Mouse (Mus musculus) brain, embryonic 14.5 days (tissue): Measurements from ENCODE around the gene Plxdc2. TPM values are rescaled to one million over a fixed set of nuclear protein-coding genes. Genes with fewer than 3 reads are reported as not detected.

Source experiments
- DNase-seq: peaks from one replicate; pipeline ENCODE4 v3.0.0-alpha.2; 2011; ENCODE audit warnings: low read depth
- CTCF ChIP-seq: fragments of 200-500 bp; IDR thresholded peaks from 2 replicates; pipeline ENCODE4 v1.5.1; 2012; ENCODE audit warnings: inconsistent platforms, mild to moderate bottlenecking, moderate library complexity, borderline replicate concordance; ENCODE audit not compliant: insufficient read depth, insufficient read length; ENCODE audit errors: extremely low read depth
- POLR2A ChIP-seq: fragments of 200-500 bp; IDR thresholded peaks from 2 replicates; pipeline ENCODE4 v1.6.1; 2012; ENCODE audit warnings: mild to moderate bottlenecking, inconsistent platforms, borderline replicate concordance; ENCODE audit not compliant: poor library complexity, insufficient read depth, insufficient read length, severe bottlenecking; ENCODE audit errors: extremely low read depth
- polyA plus RNA-seq: library from polyadenylated mRNA; depleted of rRNA; stranded (reverse); fragments of >200 nt; gene quantifications from 2 replicates; pipeline ENCODE4 v1.2.3, GENCODE M21; 2012

Plxdc2 gene
- polyA plus RNA-seq, 1 experiment, result 9.1 TPM

DNA sequence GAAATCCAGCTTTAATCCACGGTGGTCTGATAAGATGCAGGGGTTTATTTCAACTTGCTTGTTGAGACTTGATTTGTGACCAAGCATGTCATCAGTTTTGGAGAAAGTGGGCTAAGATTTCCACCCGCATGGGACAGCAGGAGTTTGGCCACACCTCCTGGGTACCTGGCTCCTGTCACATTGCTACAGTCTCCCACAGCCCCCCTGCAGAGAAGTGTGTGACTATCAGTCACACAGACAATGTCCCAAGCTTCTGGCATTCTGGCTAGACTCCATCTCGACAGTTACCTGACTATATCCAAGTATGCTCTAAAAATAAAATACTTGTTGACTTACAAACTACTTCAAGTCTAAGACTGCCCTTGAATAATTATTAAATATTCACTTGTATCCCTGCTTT, 185.1 kb downstream of the Plxdc2 start:
- TF ChIP-seq CTCF (no peak), POLR2A (no peak)

DNA sequence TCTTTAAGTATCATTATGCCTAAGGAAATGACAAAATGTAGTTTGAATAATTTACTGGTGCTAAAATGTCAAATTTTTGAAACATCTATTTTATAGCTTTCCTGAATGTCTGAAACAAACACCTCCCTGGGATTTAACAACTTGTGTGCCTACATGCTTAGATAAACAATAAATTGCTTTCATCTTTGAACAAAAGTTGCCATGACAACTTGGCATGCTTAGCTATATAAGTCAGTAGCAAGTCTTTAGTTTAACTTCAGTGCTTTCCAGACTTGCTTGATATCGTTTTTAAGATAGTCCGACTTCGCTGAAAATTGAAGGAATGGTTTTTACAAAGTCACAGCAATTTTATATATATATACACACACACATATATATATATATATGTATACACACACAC, 189.1 kb downstream of the Plxdc2 start:
- peak; percentile 70 for DNase-seq
- TF ChIP-seq POLR2A, result no peak

More for the DNA sequence above, 185.1 kb downstream of the Plxdc2 start:
- no peak for DNase-seq

DNA sequence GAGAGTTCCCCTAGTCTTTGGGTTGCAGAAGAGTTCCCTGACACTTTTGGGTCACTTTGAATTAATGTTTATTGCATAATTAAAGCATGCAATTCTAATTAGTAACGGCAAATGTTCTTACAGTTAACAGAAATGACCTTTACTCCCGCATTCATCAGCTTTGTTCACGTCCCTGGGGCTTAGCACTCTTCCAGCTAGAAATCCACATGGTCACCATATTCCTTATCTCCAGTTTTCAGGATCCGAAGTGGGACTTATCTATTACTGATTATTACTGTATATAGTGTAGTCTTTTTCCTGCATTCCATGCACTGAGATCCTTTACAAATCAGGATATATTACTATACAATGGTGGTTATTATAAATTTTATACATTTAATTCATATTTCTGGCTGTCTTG, 203.2 kb downstream of the Plxdc2 start:
- peak; percentile 26 for DNase-seq
- TF ChIP-seq CTCF (no peak), POLR2A (no peak)

DNA sequence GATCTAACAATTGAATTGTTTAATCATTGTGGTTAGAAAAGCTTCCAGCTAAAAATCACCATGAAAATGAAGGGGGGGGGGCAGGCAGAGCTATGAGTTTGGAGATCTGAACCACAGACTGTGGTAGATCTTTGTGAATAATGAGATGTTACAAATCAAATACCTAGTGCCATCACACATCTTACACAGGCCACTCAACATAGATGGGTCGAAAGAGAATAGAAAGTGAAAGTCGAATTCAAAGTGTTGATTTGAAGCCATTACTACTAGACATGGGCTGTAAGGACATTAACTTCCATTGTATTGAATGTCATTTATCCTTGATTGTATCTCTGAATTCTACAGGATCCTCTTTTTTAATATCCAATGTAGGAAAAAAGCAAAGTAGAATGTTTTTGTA, 212.2 kb downstream of the Plxdc2 start:
- TF ChIP-seq POLR2A (no peak), CTCF (no peak)

DNA sequence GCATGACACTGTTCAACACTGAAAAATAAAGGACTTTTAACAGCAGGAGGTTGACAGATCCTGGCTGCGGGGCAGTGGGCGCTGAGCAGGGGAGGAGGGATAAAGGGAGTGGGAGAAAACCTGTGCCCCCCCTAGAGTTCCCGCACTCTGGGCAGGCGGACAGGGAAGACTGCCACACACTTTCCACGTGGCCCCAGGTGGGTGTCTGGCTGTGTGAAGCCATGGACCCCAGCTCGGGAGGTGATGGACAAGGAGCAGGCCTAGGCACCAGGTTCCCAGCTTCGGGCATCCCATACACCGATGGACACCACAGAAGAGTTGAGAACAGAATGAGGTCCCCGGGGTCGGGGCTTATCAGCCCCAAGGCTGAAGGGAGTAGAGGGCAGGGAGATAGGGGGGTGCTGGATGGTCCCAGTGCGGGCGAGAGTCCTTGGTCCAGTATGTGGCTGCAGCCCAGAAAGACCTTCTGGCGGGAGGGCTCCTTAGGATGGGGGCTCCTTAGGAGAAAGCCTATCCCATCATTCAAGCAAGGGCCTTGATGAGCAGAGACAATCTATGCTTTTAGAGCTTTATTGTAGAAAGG, 215.2 kb downstream of the Plxdc2 start:
- DNase-seq, result no peak
- TF ChIP-seq POLR2A, result no peak
- TF ChIP-seq CTCF, result no peak

More for the DNA sequence above, 212.2 kb downstream of the Plxdc2 start:
- DNase-seq, result no peak

DNA sequence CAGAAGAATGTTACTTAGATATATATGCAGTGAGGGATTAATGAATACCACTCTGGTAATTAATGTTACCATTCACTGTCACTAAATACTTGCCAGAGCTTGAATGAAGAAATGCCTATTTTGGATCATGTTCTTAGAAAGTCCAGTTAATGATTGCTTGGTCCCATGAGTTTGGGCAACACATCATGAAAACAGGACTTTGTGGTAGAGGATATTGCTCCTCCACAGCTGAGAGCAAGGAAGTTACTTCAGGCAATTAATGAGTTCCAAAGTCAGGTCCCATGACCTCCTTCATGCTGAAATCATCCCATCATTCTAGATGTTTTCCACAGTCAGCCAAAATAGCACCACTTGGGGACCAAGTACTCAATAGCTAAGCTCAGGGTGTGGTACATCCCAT, 220.5 kb downstream of the Plxdc2 start:
- TF ChIP-seq POLR2A, result no peak
- TF ChIP-seq CTCF, result no peak
- DNase-seq, result no peak

DNA sequence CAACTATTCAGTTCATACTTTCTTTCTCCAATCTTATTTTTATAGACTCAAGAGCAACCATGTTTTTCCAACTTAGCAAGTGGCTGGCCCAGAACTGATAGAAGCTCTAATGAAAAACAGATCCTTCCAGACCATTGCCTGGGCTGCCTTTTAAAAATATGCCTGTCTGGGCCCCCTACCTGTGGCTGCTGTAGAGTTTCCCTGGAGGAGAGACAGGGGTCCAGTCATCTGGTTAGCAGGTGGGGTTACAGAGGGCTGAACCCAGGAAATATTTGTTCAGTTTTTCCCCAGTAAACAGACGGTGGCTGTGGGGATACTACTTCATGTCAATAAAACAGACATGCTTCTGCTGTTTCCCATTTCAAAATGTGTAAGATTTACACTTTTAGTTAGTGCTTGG, 222.0 kb downstream of the Plxdc2 start:
- TF ChIP-seq CTCF, result no peak
- TF ChIP-seq POLR2A, result no peak
- no peak for DNase-seq

DNA sequence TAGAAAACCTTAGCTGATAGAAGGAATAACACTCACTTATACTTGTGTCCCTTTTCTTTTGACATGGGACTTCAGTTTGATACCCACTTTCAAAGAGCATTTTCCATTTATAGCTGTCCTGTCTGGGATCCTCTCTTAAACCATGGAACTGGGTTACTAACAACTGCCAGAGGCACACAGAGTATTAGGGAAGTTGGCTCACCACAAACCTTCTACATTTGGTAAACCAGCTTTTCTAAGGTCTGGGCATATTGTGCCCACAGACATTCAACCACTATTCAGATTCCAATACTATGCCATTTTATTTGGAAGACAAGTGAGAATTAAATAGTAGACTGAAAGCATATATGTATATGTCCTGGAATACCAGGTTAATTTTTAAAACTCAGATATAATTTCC, 232.4 kb downstream of the Plxdc2 start:
- no peak for DNase-seq
- TF ChIP-seq CTCF, result no peak
- TF ChIP-seq POLR2A, result no peak

DNA sequence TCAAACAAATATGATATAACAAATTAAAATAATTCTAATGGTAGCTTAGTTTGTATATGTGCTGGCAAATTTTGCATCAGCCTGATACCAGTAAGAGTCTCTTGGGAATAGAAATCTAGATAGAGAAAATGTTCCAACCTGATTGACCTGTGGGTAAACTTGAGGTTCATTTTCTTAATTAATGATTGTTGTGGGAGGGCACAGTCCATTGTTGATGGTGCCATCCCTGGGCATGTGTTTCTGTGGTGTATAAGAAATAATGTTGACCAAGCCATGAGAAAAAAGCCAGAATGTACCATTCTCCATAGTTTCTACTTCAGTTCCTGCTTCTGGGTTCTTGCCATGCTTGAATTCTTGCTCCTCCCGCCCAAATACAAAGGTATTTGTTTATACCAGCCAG, 239.3 kb downstream of the Plxdc2 start:
- TF ChIP-seq CTCF (no peak), POLR2A (no peak)

DNA sequence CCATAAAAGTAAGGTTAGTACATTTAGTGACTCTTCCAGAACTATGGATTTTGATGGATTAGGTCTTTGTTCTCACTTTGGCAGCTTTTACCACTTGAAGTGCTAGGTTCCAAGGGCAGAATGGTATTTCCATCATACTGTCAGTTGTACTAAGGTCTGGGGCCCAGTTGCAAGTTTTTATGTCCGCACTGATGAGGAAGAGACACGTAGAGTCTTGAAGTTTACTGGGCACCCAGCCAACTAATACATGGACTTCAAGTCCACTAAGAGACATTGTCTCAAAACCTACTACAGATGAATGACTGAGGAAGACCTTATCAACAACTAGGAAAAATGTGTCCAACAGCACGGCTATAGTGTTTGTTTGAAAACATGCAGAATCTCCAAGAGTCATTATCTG, 242.1 kb downstream of the Plxdc2 start:
- TF ChIP-seq POLR2A (no peak), CTCF (no peak)
- DNase-seq, result no peak

More for the DNA sequence above, 239.3 kb downstream of the Plxdc2 start:
- no peak for DNase-seq

DNA sequence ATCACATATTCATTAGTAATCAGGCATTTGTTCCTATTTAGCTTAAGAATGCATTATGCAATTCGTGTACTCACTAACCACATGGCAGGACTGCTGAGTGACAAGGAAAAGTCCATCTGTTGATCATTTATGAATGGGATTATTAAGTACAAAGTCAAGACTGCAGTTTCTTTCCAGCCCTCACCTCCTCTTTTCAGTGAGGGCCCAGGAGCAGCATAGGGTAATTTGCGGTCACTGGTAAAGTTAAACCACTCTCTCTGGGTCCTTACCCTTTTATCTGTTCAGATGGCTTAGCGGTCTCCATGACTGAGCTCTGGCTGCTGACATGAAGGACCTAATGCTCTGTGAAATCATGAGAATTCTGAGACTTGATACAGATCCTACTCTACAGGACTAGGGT, 248.2 kb downstream of the Plxdc2 start:
- no peak for TF ChIP-seq CTCF
- no peak for TF ChIP-seq POLR2A
- no peak for DNase-seq

DNA sequence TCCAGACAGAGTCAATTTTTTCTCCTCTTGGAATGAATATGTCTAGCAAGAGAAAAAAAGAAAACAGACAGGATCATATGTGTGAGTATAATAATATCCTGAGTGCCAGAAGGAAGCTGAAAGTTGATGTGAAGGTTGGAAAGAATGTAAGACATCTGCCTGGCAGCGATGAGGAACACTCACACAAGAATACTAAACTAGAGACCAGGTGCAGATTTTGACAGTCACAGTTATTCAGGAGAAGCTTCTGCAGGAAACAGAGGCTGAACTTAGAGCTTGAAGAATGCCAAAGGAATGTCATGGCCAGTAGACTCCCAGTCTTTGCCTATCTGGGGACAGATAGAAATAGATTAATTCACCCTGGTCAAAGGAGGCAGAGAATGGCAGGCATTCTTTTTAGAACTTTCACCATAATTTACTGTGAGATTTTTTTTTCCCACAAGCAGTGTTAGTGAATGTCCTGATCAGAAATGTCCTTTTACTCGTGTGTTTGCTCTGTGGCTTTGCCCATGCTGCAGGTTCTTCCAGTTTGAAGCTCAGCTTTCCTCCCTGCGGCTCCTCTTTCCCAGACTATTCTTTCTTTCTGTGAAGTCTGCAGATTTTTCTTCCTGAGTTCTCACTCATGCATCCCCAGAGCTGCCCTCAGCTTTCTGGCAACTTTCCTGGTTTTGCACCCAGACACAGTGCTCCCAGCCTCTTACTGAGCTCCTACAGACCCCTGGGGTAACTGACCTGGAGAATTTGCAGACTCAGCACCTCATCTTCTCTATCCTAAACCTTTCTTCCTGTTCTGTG, 251.9 kb downstream of the Plxdc2 start:
- DNase-seq, result no peak
- TF ChIP-seq POLR2A (no peak), CTCF (no peak)
